Mouse (Mus musculus) MEL (cell line): ENCODE data around the gene Dhx40. TPM values are rescaled to one million over a fixed set of nuclear protein-coding genes. Genes with fewer than 3 reads are reported as not detected.
"Not testable (repeated sequence)": the region's sequence is repeated elsewhere in the genome, so short reads cannot be mapped to it uniquely, and the experiment has no call there.

ENCODE experiments used
- DNase-seq: peaks from one replicate; pipeline ENCODE4 v3.0.0; 2011; ENCODE audit warnings: low read depth, low spot score
- H3K27ac ChIP-seq: 2 replicates; pipeline ENCODE4 v1.5.1; 2012; ENCODE audit warnings: low read depth, mild to moderate bottlenecking, control low read depth, low read length, moderate library complexity; ENCODE audit not compliant: control insufficient read depth
- H3K27me3 ChIP-seq, 2 experiments: fragments of 150-350 bp in 1 of 2; sonication (generic) in 1 of 2; 2 replicates each; pipeline ENCODE4 v1.6.1; 2012; ENCODE audit warnings: low read length in 2 of 2, mild to moderate bottlenecking in 2 of 2, improper control_type of control experiment in 1 of 2, moderate library complexity in 1 of 2; ENCODE audit not compliant: insufficient read depth in 2 of 2, control insufficient read depth in 1 of 2
- H3K36me3 ChIP-seq, 2 experiments: 2 replicates each; pipeline ENCODE4 v1.6.1; 2012 to 2014; ENCODE audit warnings: low read length in 2 of 2, improper control_type of control experiment in 1 of 2, inconsistent platforms in 1 of 2, mild to moderate bottlenecking in 1 of 2; ENCODE audit not compliant: insufficient read depth in 2 of 2, control insufficient read depth in 1 of 2
- H3K4me1 ChIP-seq, 2 experiments: fragments of 150-350 bp in 1 of 2; sonication (generic) in 1 of 2; 2 replicates each; pipeline ENCODE4 v1.6.1; 2012; ENCODE audit warnings: low read length in 2 of 2, improper control_type of control experiment in 1 of 2, mild to moderate bottlenecking in 1 of 2; ENCODE audit not compliant: insufficient read depth in 2 of 2, control insufficient read depth in 1 of 2
- H3K4me3 ChIP-seq, 2 experiments: fragments of 150-350 bp in 1 of 2; sonication (generic) in 1 of 2; 2 replicates each; pipeline ENCODE4 v1.5.1; 2012; ENCODE audit warnings: low read depth in 2 of 2, low read length in 2 of 2, mild to moderate bottlenecking in 2 of 2, moderate library complexity in 2 of 2, control low read depth in 1 of 2, improper control_type of control experiment in 1 of 2; ENCODE audit not compliant: control insufficient read depth in 1 of 2, insufficient read depth in 1 of 2
- H3K79me2 ChIP-seq: 2 replicates; pipeline ENCODE4 v1.6.1; 2012; ENCODE audit warnings: mild to moderate bottlenecking, low read length, moderate library complexity; ENCODE audit not compliant: control insufficient read depth, poor library complexity, insufficient read depth
- H3K9ac ChIP-seq: 2 replicates; pipeline ENCODE4 v1.6.1; 2012; ENCODE audit warnings: low read depth, mild to moderate bottlenecking, control low read depth, low read length, moderate library complexity; ENCODE audit not compliant: control insufficient read depth, poor library complexity, severe bottlenecking
- H3K9me3 ChIP-seq: fragments of 150-350 bp; sonication (generic); replicated peaks from 2 replicates; pipeline ENCODE4 v1.6.1; 2012; ENCODE audit warnings: mild to moderate bottlenecking, low read length, improper control_type of control experiment, moderate library complexity; ENCODE audit not compliant: insufficient read depth
- BHLHE40 ChIP-seq: IDR thresholded peaks from 2 replicates; pipeline ENCODE4 v1.6.1; 2012; ENCODE audit warnings: low read depth, mild to moderate bottlenecking, inconsistent platforms, low read length, improper control_type of control experiment, borderline replicate concordance
- CHD1 ChIP-seq: IDR thresholded peaks from 2 replicates; pipeline ENCODE4 v1.6.1; 2012; ENCODE audit warnings: low read depth, mild to moderate bottlenecking, inconsistent platforms, low read length, improper control_type of control experiment
- CHD2 ChIP-seq: IDR thresholded peaks from 2 replicates; pipeline ENCODE4 v1.6.1; 2011; ENCODE audit warnings: low read length, improper control_type of control experiment
- ELF1 ChIP-seq: IDR thresholded peaks from 2 replicates; pipeline ENCODE4 v1.6.1; 2014; ENCODE audit warnings: low read depth, mild to moderate bottlenecking, inconsistent platforms, low read length, improper control_type of control experiment, moderate library complexity
- ETS1 ChIP-seq: IDR thresholded peaks from 2 replicates; pipeline ENCODE4 v1.6.1; 2012; ENCODE audit warnings: low read depth, mild to moderate bottlenecking, inconsistent platforms, low read length, improper control_type of control experiment, moderate library complexity
- GABPA ChIP-seq: IDR thresholded peaks from 2 replicates; pipeline ENCODE4 v1.6.1; 2012; ENCODE audit warnings: low read depth, mild to moderate bottlenecking, inconsistent platforms, low read length, improper control_type of control experiment, moderate library complexity
- JUND ChIP-seq: IDR thresholded peaks from 2 replicates; pipeline ENCODE4 v1.6.1; 2011; ENCODE audit warnings: low read depth, mild to moderate bottlenecking, improper control_type of control experiment, low read length
- MAZ ChIP-seq: IDR thresholded peaks from 2 replicates; pipeline ENCODE4 v1.6.1; 2012; ENCODE audit warnings: low read depth, mild to moderate bottlenecking, inconsistent platforms, low read length, improper control_type of control experiment
- POLR2AphosphoS2 ChIP-seq: IDR thresholded peaks from 2 replicates; pipeline ENCODE4 v1.6.1; 2011; ENCODE audit warnings: low read length, improper control_type of control experiment
- SIN3A ChIP-seq: IDR thresholded peaks from 2 replicates; pipeline ENCODE4 v1.6.1; 2012; ENCODE audit warnings: low read length, improper control_type of control experiment, inconsistent platforms
- TAL1 ChIP-seq: IDR thresholded peaks from 2 replicates; pipeline ENCODE4 v1.6.1; 2012; ENCODE audit warnings: mild to moderate bottlenecking, inconsistent platforms, low read length, moderate library complexity, mixed read lengths
- TCF12 ChIP-seq: IDR thresholded peaks from 2 replicates; pipeline ENCODE4 v1.6.1; 2014; ENCODE audit warnings: low read depth, mild to moderate bottlenecking, inconsistent platforms, low read length, improper control_type of control experiment, moderate library complexity
- UBTF ChIP-seq: IDR thresholded peaks from 2 replicates; pipeline ENCODE4 v1.6.1; 2012; ENCODE audit warnings: low read depth, mild to moderate bottlenecking, inconsistent platforms, low read length, improper control_type of control experiment, moderate library complexity, borderline replicate concordance; ENCODE audit not compliant: insufficient read depth
- USF1 ChIP-seq: IDR thresholded peaks from 2 replicates; pipeline ENCODE4 v1.6.1; 2014; ENCODE audit warnings: low read depth, mild to moderate bottlenecking, inconsistent platforms, low read length, improper control_type of control experiment, moderate library complexity
- USF2 ChIP-seq, 2 experiments: IDR thresholded peaks; 2 replicates each; pipeline ENCODE4 v1.6.1; 2011 to 2012; ENCODE audit warnings: improper control_type of control experiment in 2 of 2, low read length in 2 of 2, borderline replicate concordance in 1 of 2, inconsistent platforms in 1 of 2, low read depth in 1 of 2, mild to moderate bottlenecking in 1 of 2; ENCODE audit not compliant: insufficient read depth in 1 of 2
- ZC3H11A ChIP-seq: IDR thresholded peaks from 2 replicates; pipeline ENCODE4 v1.6.1; 2012; ENCODE audit warnings: low read depth, mild to moderate bottlenecking, inconsistent platforms, low read length, improper control_type of control experiment
- ZNF384 ChIP-seq: IDR thresholded peaks from 2 replicates; pipeline ENCODE4 v1.6.1; 2012; ENCODE audit warnings: low read depth, mild to moderate bottlenecking, inconsistent platforms, low read length, improper control_type of control experiment
- polyA plus RNA-seq, 2 experiments: library from polyadenylated mRNA; stranded (reverse) in 1 of 2; unstranded in 1 of 2; fragments of >175 nt in 1 of 2; fragments of >200 nt in 1 of 2; gene quantifications; 2 replicates each; pipeline versions ENCODE4 v1.2.1 to v1.2.4; 2012; ENCODE audit warnings: low replicate concordance in 2 of 2, low read depth in 1 of 2; ENCODE audit not compliant: insufficient read length in 2 of 2, insufficient read depth in 1 of 2, missing spikeins in 1 of 2
- total RNA-seq: library from RNA; depleted of rRNA; stranded (reverse); fragments of 300-350 nt; gene quantifications from 2 replicates; pipeline ENCODE4 v1.2.3, GENCODE M21; 2012

The Dhx40 gene
- total and polyA plus RNA-seq, 3 experiments: 10.1 to 16.1 TPM; not detected in 1

GRCm38 (mm10) chr11:86814481-86814880 is 6.9 kb upstream of the Dhx40 start:
- H3K9ac ChIP-seq, H3K27me3 ChIP-seq, DNase-seq, H3K27ac ChIP-seq, H3K9me3 ChIP-seq, H3K4me3 ChIP-seq, H3K79me2 ChIP-seq, H3K36me3 ChIP-seq, H3K4me1 ChIP-seq: not testable (repeated sequence)

- not testable (repeated sequence) for DNase-seq, H3K27ac ChIP-seq, H3K4me3 ChIP-seq, H3K9me3 ChIP-seq, H3K27me3 ChIP-seq, H3K79me2 ChIP-seq, H3K4me1 ChIP-seq, H3K36me3 ChIP-seq, H3K9ac ChIP-seq
These were observed 5.7 kb upstream of the Dhx40 start for GRCm38 (mm10) chr11:86813256-86813655.

GRCm38 (mm10) chr11:86811326-86811630 is 3.7 kb upstream of the Dhx40 start:
- Histone ChIP-seq H3K36me3 (peaks cover 0 to 14% of the 10 kb centered on the region in 2 experiments; a peak in 2 of 4 replicates), H3K27ac (no peak overlapping the region), H3K9me3 (no peaks in the 10 kb centered on the region), H3K4me3 (no peak overlapping the region), H3K27me3 (peaks cover 3 to 4% of the 10 kb centered on the region in 2 experiments; a peak in 3 of 4 replicates), H3K79me2 (peaks cover 2% of the 10 kb centered on the region; the same call in 1 of the 2 replicates), H3K4me1 (peaks cover 2 to 10% of the 10 kb centered on the region in 2 experiments; a peak in 2 of 4 replicates), H3K9ac (no peak overlapping the region)
- no peak for DNase-seq
- TF ChIP-seq UBTF (no peak), TAL1 (no peak), GABPA (no peak), TCF12 (no peak), POLR2AphosphoS2 (no peak), BHLHE40 (no peak), CHD1 (no peak), SIN3A (no peak), USF2 (IDR thresholded peaks at IDR 0.05; ENCODE audit: borderline replicate concordance in 1 of 2, insufficient read depth in 1 of 2, low read depth in 1 of 2, low read length in 2 of 2) (no peak), ELF1 (no peak), USF1 (no peak), ETS1 (no peak), MAZ (no peak), ZC3H11A (no peak), CHD2 (no peak), ZNF384 (no peak), JUND (no peak)
